Mouse (Mus musculus): Measurements from ENCODE around the gene Olfr1186. TPM values are rescaled to one million over a fixed set of nuclear protein-coding genes. Genes with fewer than 3 reads are reported as not detected.

Gene Olfr1186
- not detected in 2 replicates for total RNA-seq (2023)

GRCm38 (mm10) chr2:88518251-88518650, at the start of gene Olfr1186:
Gene Olfr1186 (plus strand): TSS chr2:88518551.

GRCm38 (mm10) chr2:88483298-88483697, 35.1 kb upstream of the Olfr1186 start, which contains the start of gene Olfr1184:
Gene Olfr1184 (plus strand): TSS chr2:88483598.

GRCm38 (mm10) chr2:88493020-88493419, 25.3 kb upstream of the Olfr1186 start, which contains the start of gene Olfr1185-ps1:
Gene Olfr1185-ps1 (plus strand): TSS chr2:88493320.

GRCm38 (mm10) chr2:88556635-88557034, 38.3 kb downstream of the Olfr1186 start, which contains the start of gene Olfr1188:
Gene Olfr1188 (plus strand): TSS chr2:88556935.

Other genes with a start within 250 kb of the Olfr1186 start
- gene Olfr1173, start 238.7 kb upstream of the Olfr1186 start, total RNA-seq (2023), result not detected in 2 replicates
- gene Olfr1174-ps, start 203.4 kb upstream of the Olfr1186 start, total RNA-seq (2023), result not detected in 2 replicates
- not detected in 2 replicates for gene Olfr1175-ps, start 191.3 kb upstream of the Olfr1186 start, total RNA-seq (2023)
- gene Olfr1176, start 181.8 kb upstream of the Olfr1186 start, total RNA-seq (2023), result not detected in 2 replicates
- gene Olfr1177-ps, start 172.1 kb upstream of the Olfr1186 start, total RNA-seq (2023), result not detected in 2 replicates
- not detected in 2 replicates for gene Olfr1178, start 131.5 kb upstream of the Olfr1186 start, total RNA-seq (2023)
- gene Olfr1179, start 112.1 kb upstream of the Olfr1186 start, total RNA-seq (2023), result not detected in 2 replicates
- not detected in 2 replicates for gene Olfr1180, start 99.4 kb upstream of the Olfr1186 start, total RNA-seq (2023)
- gene Olfr1181, start 92.4 kb upstream of the Olfr1186 start, total RNA-seq (2023), result not detected in 2 replicates
- gene Gm13757, start 69.4 kb upstream of the Olfr1186 start, total RNA-seq (2023), result not detected in 2 replicates
- not detected in 2 replicates for gene Olfr1183, start 63.7 kb upstream of the Olfr1186 start, total RNA-seq (2023)
- gene Olfr1184, start 35.0 kb upstream of the Olfr1186 start, total RNA-seq (2023), result not detected in 2 replicates
- gene Olfr1185-ps1, start 25.2 kb upstream of the Olfr1186 start, total RNA-seq (2023), result not detected in 2 replicates
- not detected in 2 replicates for gene Olfr1188, start 38.4 kb downstream of the Olfr1186 start, total RNA-seq (2023)
- gene Olfr1189, start 67.9 kb downstream of the Olfr1186 start, total RNA-seq (2023), result not detected in 2 replicates
- gene Olfr1191-ps1, start 122.0 kb downstream of the Olfr1186 start, total RNA-seq (2023), result 0.06 TPM in 1 of 2 replicates, not detected in the other
- not detected in 2 replicates for gene Olfr1192-ps1, start 130.0 kb downstream of the Olfr1186 start, total RNA-seq (2023)
- not detected in 2 replicates for gene Olfr1193, start 157.1 kb downstream of the Olfr1186 start, total RNA-seq (2023)
- not detected in 2 replicates for gene Olfr1195, start 170.6 kb downstream of the Olfr1186 start, total RNA-seq (2023)
- not detected in 2 replicates for gene Olfr1196, start 186.0 kb downstream of the Olfr1186 start, total RNA-seq (2023)
- not detected in 2 replicates for gene Olfr1197, start 213.8 kb downstream of the Olfr1186 start, total RNA-seq (2023)
- not detected in 2 replicates for gene Olfr1198, start 232.8 kb downstream of the Olfr1186 start, total RNA-seq (2023)
- gene Olfr1199, start 241.9 kb downstream of the Olfr1186 start, total RNA-seq (2023), result not detected in 2 replicates